Mouse (Mus musculus) small intestine, adult 2 months (tissue): ENCODE measurements at regions not wholly inside any gene's neighbourhood (a gene's known extent, or its start where the extent isn't known, plus 50 kb on each side); places are given as distances from the start of the nearest gene placed in this dataset.

Experiments
- H3K27ac ChIP-seq: fragments of 200-500 bp; 2 replicates; pipeline ENCODE4 v1.5.1; 2012; ENCODE audit warnings: low read depth, low read length, control low read depth, inconsistent platforms; ENCODE audit not compliant: insufficient read depth
- H3K27me3 ChIP-seq: fragments of 200-500 bp; 2 replicates; pipeline ENCODE4 v1.6.1; 2012; ENCODE audit warnings: mild to moderate bottlenecking, moderate library complexity, low read length, inconsistent platforms; ENCODE audit not compliant: control insufficient read depth, insufficient read depth
- H3K36me3 ChIP-seq: fragments of 200-500 bp; 2 replicates; pipeline ENCODE4 v1.6.1; 2012; ENCODE audit warnings: mild to moderate bottlenecking, low read length, control low read depth, inconsistent platforms; ENCODE audit not compliant: control insufficient read depth, insufficient read depth
- H3K4me1 ChIP-seq: fragments of 200-500 bp; 2 replicates; pipeline ENCODE4 v1.6.1; 2012; ENCODE audit warnings: low read length, inconsistent platforms, mixed read lengths; ENCODE audit not compliant: control insufficient read depth, insufficient read depth, insufficient read length
- H3K4me3 ChIP-seq: fragments of 200-500 bp; 2 replicates; pipeline ENCODE4 v1.5.1; 2012; ENCODE audit warnings: low read depth, mild to moderate bottlenecking, control low read depth, inconsistent platforms, low read length, moderate library complexity
- CTCF ChIP-seq: fragments of 200-500 bp; IDR thresholded peaks from 2 replicates; pipeline ENCODE4 v1.5.1; 2012; ENCODE audit warnings: low read depth, mild to moderate bottlenecking, control low read depth, inconsistent platforms, low read length, moderate library complexity, mixed read lengths; ENCODE audit not compliant: insufficient replicate concordance, insufficient read length; ENCODE audit errors: extremely low read depth
- POLR2A ChIP-seq: fragments of 200-500 bp; IDR thresholded peaks from 2 replicates; pipeline ENCODE4 v1.6.1; 2012; ENCODE audit warnings: low read depth, mild to moderate bottlenecking, control low read depth, inconsistent platforms, low read length, moderate library complexity
- WGBS: fragments of 180-500 bp; shearing (Covaris S2); methylation state at CpG from one replicate; pipeline ENCODE4 v1.1.7; 2018; 5-methylcytosine and 5-hydroxymethylcytosine counted together

DNA sequence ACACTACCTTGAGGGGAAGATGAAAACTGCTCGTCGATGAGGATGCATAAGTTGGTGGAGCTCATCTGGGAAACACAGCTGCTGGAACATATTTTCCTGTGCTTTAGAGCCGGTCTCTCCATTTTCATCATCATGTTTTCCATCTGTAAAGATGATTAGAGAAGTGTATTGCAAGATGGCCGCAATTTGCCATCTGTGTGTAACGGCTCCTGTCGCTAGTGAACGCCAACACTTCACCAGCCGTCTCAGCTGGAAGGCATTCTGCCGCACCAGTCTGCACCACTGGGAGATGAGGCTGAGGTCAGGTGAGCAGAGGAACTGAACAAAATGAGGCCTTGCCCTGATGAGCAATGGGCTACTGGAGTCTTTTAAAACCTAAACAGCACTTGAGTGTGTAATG, 57.4 kb downstream of the Gm21962 start:
- Histone ChIP-seq H3K4me1 (no peaks in the 10 kb centered on the region), H3K36me3 (no peaks in the 10 kb centered on the region), H3K27me3 (no peaks in the 10 kb centered on the region), H3K27ac (no peak overlapping the region), H3K4me3 (no peak overlapping the region)
- 94% methylated on average over 9 of the region's 9 CpGs for WGBS
- TF ChIP-seq CTCF (no peak), POLR2A (no peak)

DNA sequence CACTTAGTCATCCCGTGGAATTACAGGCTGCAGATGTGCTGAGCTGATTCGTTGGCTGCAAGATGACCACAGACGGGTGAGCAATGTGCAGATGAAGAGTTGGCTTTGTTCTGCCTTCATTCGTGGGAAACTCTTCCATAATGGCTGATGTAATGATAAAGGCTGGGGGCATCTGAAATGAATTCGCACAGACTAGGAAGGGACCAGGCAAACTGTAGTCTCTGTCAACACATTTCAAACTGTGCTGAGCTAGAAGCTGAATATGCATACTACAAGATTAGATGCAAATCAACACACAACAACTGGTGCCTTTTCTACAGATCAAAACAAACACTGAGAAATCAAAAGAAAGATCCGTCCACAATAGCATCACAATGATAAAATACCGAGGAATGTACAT, 58.1 kb downstream of the Gm21962 start:
- Histone ChIP-seq H3K4me1 (no peaks in the 10 kb centered on the region), H3K4me3 (no peak overlapping the region), H3K27ac (no peak overlapping the region), H3K36me3 (no peaks in the 10 kb centered on the region), H3K27me3 (no peaks in the 10 kb centered on the region)
- TF ChIP-seq CTCF: no peak
- no peak for TF ChIP-seq POLR2A
- 64% methylated on average over 7 of the region's 7 CpGs for WGBS

GRCm38 (mm10) chr3:137737222-137737800, 66.0 kb downstream of the Gm21962 start:
- H3K36me3 ChIP-seq: no peaks in the 10 kb centered on the region
- no peaks in the 10 kb centered on the region for H3K4me1 ChIP-seq
- TF ChIP-seq POLR2A (no peak), CTCF (no peak)
- H3K27ac ChIP-seq: no peak overlapping the region
- WGBS: 68% methylated on average over 12 of the region's 12 CpGs
- H3K27me3 ChIP-seq: no peaks in the 10 kb centered on the region
- H3K4me3 ChIP-seq: no peak overlapping the region

DNA sequence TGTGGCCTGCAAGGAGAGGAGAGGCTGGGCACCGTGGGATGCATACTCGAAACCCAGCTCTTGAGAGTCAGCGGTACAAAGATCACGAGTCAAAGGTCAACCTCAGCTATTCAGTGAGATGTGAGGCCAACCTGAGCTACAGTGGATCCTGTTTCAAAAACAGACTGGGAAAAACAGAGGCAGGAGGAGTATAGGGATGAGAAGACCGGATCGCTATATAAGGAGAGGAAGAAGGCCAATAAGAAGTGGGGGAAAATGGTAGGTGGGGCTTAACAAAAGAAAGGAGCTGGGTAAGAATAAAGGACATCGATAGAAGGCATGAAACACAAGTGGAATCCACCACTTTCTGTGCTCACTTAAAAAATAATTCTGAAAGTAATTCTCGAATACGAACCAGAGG, 70.2 kb downstream of the Gm21962 start:
- H3K4me1 ChIP-seq: no peaks in the 10 kb centered on the region

GRCm38 (mm10) chr3:137742119-137742518, 70.8 kb downstream of the Gm21962 start:
- no peaks in the 10 kb centered on the region for H3K4me1 ChIP-seq
- H3K27me3 ChIP-seq: no peaks in the 10 kb centered on the region
- H3K36me3 ChIP-seq: no peaks in the 10 kb centered on the region
- 66% methylated on average over 4 of the region's 4 CpGs for WGBS
- H3K27ac ChIP-seq: no peak overlapping the region
- TF ChIP-seq POLR2A (no peak), CTCF (no peak)
- no peak overlapping the region for H3K4me3 ChIP-seq

More for the DNA sequence above, 70.2 kb downstream of the Gm21962 start:
- H3K36me3 ChIP-seq: no peaks in the 10 kb centered on the region
- no peak overlapping the region for H3K27ac ChIP-seq
- H3K27me3 ChIP-seq: no peaks in the 10 kb centered on the region
- H3K4me3 ChIP-seq: no peak overlapping the region
- WGBS: 77% methylated on average over 9 of the region's 9 CpGs
- no peak for TF ChIP-seq POLR2A
- TF ChIP-seq CTCF: no peak

DNA sequence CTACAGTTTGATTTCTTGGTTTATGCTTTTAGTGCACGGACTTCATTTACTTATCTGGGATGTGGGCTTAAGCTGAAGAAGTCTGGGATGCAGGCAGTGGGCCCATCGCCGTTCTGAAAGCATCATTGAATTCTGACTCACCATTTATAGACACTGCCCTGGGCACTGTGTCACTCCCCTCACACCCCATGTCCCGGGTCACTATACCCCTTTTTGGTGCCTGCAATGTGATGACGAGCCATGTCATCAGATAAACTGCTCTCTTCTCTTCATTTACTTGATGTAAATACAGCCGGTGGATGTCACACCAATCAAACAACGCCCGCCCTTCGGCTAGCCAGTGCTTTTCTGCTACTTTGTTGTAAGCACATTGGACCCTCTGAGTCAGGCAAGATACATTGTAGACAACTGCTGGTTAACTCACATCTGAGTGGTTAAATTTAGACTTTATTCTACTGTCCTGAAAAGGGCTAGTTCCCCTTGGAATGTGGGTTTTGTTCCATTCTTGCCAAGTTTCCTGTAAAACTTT, 80.5 kb downstream of the Gm21962 start:
- Histone ChIP-seq H3K4me3 (no peak overlapping the region), H3K36me3 (no peaks in the 10 kb centered on the region), H3K27ac (no peak overlapping the region), H3K27me3 (no peaks in the 10 kb centered on the region), H3K4me1 (no peaks in the 10 kb centered on the region)
- 83% methylated on average over 9 of the region's 9 CpGs for WGBS
- TF ChIP-seq CTCF (no peak), POLR2A (no peak)

DNA sequence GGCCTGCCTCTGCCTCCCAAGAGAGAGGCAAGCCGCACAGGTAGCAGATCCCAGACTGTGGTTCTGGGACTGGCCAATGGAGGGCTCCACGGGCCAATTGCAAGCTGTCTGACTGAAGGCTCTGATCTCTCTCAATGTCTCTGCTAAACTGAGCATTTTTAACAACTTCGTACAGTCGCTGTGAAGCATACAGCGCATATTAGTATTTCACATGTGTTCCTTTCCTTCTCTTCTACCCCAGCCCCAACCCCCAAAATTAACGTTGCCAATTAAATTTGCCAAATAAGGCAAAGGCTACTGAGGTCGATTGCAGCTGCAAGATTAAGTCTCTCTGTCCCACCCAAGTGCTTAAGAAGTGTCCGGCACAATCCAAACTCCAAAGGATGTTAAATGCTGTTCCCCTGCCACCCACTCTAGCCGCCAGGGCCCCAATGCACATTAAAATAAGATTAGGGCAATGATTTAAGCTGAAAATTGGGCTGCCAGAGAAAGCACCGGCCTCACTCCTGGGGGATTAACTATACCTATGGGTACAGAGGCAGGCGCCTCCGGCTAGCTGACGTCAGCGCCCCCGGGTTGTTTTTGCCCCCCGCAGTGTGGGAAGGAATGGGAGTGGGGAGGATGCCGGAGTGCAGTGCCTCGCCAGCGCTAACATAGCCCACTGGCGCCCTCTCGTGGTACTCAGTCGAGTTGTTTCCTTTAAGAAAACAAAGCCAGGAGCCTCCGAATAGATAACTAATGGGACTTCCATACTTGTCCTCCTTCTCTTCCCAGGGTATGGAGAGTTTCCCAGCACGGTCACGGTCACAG, 81.3 kb downstream of the Gm21962 start:
- peak; percentile 81 for TF ChIP-seq CTCF
- TF ChIP-seq POLR2A: no peak
- H3K4me1 ChIP-seq: no peaks in the 10 kb centered on the region

More for the DNA sequence above, 81.3 kb downstream of the Gm21962 start:
- no peaks in the 10 kb centered on the region for H3K36me3 ChIP-seq
- 21% methylated on average over 25 of the region's 25 CpGs for WGBS
- H3K27ac ChIP-seq: no peak overlapping the region
- H3K4me3 ChIP-seq: no peak overlapping the region
- H3K27me3 ChIP-seq: no peaks in the 10 kb centered on the region
